Mouse (Mus musculus): ENCODE measurements around the gene Cnot4.
"Not testable (repeated sequence)": the region's sequence is repeated elsewhere in the genome, so short reads cannot be mapped to it uniquely, and the experiment has no call there.

Cnot4 gene

GRCm38 (mm10) chr6:35133579-35134488, at the start of gene Cnot4:
TSS of gene Cnot4 (minus strand) at chr6:35133724.
- DNase-seq (ENCODE audit: low spot score): peak; percentile 98

GRCm38 (mm10) chr6:35179299-35179698, 45.8 kb upstream of the Cnot4 start:
- not testable (repeated sequence) for DNase-seq (ENCODE audit: low spot score)

GRCm38 (mm10) chr6:35177650-35178272, 44.2 kb upstream of the Cnot4 start:
- peak; percentile 65 for DNase-seq (ENCODE audit: low spot score)

- DNase-seq (ENCODE audit: low spot score): peak; percentile 85
These were observed 43.6 kb upstream of the Cnot4 start, which contains the start of gene Nup205 for GRCm38 (mm10) chr6:35176979-35177649. TSS of gene Nup205 (plus strand) at chr6:35177421.

DNA sequence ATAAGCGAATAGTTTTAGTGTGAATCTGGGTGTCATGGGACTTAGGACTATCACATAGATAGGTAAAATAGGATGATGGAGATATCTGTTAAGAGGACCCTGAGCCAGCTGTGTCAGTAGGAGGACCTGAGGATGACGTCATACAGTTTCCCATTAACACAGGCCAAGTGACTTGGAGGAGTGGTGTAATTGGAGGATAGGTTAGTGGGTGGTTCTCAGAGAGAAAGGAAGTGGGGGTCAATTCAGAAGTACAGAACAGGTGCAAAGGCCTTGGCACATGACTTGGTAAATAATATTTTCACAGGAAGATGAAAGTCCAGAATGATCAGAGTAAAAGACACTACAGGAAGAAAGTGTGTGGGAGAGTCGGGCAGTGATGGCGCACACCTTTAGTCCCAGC, 39.7 kb upstream of the Cnot4 start:
- no peak for DNase-seq (ENCODE audit: low spot score)

DNA sequence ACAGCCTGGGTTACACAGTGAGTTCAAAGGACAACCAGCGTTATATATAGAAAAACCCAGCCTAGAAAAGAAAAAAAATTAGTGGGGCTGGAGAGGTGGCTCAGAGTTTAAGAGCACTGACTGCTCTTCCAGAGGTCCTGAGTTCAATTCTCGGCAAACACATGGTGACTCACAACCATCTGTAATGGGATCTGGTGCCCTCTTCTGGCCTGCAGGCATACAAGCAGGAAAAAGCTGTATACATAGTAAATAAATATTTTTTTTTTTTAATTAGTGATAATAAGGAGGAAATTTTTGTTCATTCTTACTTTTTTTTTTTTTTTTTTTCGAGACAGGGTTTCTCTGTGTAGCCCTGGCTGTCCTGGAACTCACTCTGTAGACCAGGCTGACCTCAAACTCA, 38.5 kb upstream of the Cnot4 start:
- not testable (repeated sequence) for DNase-seq (ENCODE audit: low spot score)

DNA sequence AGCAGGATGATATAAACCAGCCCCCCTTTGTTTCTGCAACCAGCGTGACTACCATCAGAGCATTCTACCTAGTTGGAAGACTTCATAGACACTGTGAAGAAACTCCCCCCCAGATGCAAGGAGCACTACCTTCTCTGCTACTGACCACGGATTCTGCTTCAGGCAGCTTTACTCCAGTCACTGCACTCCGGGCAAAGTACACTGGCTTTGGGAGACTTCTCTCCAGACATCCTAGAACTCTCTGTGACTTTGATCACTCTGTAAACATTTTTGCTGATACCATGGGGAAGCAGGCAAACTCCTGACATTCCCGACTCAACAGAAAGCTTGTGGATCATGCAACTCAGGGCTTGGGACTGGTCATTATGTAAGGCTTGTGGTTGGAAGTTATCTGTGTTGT, 35.7 kb upstream of the Cnot4 start:
- no peak for DNase-seq (ENCODE audit: low spot score)

GRCm38 (mm10) chr6:35154540-35154939, 21.0 kb upstream of the Cnot4 start:
- DNase-seq (ENCODE audit: low spot score): no peak

DNA sequence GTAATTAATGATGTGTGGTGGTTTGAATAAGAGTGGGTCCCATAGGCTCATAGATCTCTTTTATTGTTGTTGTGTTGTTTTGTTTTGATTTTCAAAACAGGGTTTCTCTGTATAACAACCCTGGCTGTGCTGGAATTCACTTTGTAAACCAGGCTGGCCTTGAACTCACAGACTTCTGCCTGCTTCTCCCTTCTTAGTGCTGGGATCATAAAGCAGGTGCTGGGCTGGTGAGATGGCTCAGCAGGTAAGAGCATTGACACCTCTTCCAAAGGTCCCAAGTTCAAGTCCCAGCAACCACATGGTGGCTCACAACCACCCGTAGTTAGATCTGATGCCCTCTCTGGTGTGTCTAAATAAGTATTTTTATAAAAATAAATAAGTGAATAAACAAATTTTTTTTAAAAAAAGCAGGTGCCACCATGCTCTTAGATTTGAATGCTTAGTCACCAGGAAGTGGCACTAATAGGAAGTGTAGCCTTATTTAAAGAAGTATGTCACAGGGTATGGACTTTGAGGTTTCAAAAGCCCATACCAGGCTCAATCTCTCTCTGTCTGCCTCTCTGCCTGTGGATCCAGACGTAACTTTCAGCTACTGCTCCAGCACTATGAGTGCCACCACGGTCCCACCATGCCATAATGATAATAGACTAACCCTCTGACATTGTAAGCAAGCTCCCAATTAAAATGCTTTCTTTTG, 14.3 kb upstream of the Cnot4 start:
- DNase-seq (ENCODE audit: low spot score): no peak

GRCm38 (mm10) chr6:35145569-35145968, 12.0 kb upstream of the Cnot4 start:
- peak; percentile 9 for DNase-seq (ENCODE audit: low spot score)

DNA sequence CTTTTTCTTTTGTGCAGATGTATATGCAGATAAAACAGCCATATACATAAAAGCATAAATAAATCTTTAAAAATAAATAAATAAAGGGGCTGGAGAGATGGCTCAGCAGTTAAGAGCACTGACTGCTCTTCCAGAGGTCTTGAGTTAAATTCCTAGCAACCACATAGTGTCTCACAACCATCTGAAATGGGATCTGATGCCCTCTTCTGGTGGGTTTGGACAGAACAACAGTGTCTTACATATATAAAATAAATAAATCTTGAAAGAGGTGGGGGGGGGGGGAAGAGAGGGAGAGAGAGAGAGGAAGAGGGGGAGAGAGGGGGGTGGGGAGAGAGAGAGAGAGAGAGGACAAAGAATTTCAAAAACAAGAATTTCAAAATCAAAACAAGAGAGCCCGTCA, 6.8 kb upstream of the Cnot4 start:
- DNase-seq (ENCODE audit: low spot score): no peak

DNA sequence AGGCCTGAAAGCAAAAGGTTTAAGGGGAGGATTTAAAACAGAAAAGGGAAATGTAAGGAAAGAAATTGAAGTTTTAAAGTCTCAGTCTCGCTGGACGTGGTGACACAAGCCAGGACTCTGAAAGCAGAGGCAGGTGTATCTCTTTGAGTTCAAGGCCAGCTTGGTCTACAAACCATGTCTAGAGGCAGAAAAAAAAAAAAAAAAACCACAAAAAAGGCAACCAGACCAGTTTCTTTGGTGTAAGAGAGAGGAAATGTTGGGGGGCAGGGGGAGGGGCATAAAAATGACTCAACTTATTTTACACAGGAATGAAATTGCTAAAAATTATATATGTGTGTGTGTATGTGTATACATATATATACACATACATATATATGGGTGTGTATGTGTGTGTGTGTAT, 1.3 kb upstream of the Cnot4 start:
- DNase-seq (ENCODE audit: low spot score): no peak

DNA sequence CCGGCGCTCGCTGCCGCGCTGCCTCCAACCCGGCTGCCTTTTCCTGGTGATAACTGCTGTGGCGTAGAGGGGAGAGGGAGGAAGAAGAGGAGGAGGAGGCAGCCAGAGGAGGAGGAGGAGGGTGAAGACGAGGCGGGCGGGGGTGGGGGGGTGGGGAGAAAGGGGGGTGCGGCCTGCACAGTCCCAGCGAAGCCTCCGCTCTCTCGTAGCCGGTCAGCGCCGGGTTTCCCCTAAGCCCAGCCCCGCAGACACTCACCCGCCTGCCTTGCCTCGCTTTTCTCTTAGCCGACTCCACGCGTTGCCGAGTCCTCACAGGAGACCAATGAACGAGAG, 312 bp downstream of the Cnot4 start:
- no peak for DNase-seq (ENCODE audit: low spot score)

- DNase-seq (ENCODE audit: low spot score): peak; percentile 43
These were observed 718 bp downstream of the Cnot4 start for GRCm38 (mm10) chr6:35132806-35133205.

GRCm38 (mm10) chr6:35122488-35122887, 11.0 kb downstream of the Cnot4 start:
- DNase-seq (ENCODE audit: low spot score): no peak

GRCm38 (mm10) chr6:35121925-35122324, 11.6 kb downstream of the Cnot4 start:
- no peak for DNase-seq (ENCODE audit: low spot score)

GRCm38 (mm10) chr6:35102457-35102856, 31.1 kb downstream of the Cnot4 start:
- no peak for DNase-seq (ENCODE audit: low spot score)

DNA sequence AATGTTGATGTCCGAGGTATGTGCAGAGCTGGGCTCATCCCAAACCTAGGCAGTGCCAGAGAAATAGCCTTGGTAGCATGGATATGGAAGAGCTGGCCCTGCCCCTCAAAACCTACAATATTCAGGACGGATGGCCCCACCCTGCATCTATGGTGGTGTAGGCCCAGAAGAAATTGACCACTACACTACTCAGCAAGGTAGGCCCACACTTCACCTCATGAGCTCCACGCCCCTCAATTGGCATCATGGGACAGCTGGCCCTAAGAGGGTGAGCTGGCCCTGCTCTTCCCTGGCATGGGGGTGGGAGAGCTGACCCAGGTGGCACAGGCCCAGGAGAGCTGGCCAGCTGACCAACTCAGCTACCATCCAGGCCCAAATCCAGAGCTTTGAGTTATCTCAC, 48.6 kb downstream of the Cnot4 start:
- DNase-seq (ENCODE audit: low spot score): no peak

GRCm38 (mm10) chr6:35075148-35075547, 58.4 kb downstream of the Cnot4 start:
- DNase-seq (ENCODE audit: low spot score): no peak

DNA sequence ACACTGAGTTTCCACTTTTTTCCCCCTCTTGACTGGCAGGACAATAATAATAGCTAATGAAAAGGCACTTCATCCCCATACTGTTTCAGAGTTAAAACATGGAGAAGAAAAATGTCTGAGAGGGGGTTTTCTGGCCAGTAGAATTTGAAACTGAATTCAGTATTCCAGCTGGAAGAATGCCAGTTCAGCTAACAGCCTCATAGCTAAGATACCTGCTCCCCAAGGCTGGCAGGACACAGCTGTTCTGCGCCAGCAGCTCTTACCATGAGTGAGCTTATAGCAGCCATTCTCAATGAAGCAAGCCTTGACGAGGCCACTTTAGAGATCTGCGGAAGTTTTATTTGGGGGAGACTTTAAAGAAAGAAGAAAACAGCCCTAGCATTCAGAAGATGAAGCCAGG, 62.3 kb downstream of the Cnot4 start:
- no peak for DNase-seq (ENCODE audit: low spot score)

DNA sequence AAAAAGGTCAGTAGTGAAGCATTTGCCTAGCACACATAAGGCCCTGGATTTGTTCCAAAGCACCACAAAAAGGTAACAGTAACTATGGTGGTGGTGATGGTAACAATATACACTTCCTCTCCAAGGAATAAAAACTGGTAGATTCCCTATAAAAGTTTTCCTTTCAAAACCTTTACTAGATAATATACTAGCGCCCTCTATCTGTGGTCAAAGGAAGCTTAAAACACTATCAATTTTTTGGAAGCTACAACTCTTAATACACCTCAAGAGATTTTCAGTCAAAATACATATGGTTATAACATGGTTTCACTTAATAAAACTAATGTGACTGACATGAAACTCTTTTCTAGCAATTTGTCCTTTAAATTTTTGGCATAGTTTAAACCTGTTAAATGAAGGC, 71.1 kb downstream of the Cnot4 start:
- peak; percentile 67 for DNase-seq (ENCODE audit: low spot score)

- DNase-seq (ENCODE audit: low spot score): no peak
These were observed 90.4 kb downstream of the Cnot4 start for GRCm38 (mm10) chr6:35043127-35043526.

Data from retina, embryonic 14.5 days (tissue).